Mouse (Mus musculus) olfactory bulb, adult 2 months (tissue): ENCODE measurements at regions not wholly inside any gene's neighbourhood (a gene's known extent, or its start where the extent isn't known, plus 50 kb on each side); places are given as distances from the start of the nearest gene placed in this dataset.

ENCODE experiments used
- H3K27ac ChIP-seq: fragments of 200-500 bp; 2 replicates; pipeline ENCODE4 v1.5.1; 2012; ENCODE audit warnings: low read depth, low read length; ENCODE audit not compliant: insufficient read depth
- H3K4me1 ChIP-seq: fragments of 200-500 bp; 2 replicates; pipeline ENCODE4 v1.6.1; 2012; ENCODE audit warnings: low read length; ENCODE audit not compliant: control insufficient read depth, insufficient read depth
- H3K4me3 ChIP-seq: fragments of 200-500 bp; 2 replicates; pipeline ENCODE4 v1.5.1; 2012; ENCODE audit warnings: mild to moderate bottlenecking, low read depth, low read length, moderate library complexity; ENCODE audit not compliant: insufficient read depth
- CTCF ChIP-seq: fragments of 200-500 bp; IDR thresholded peaks from 2 replicates; pipeline ENCODE4 v1.5.1; 2012; ENCODE audit warnings: low read depth, mild to moderate bottlenecking, low read length, moderate library complexity; ENCODE audit not compliant: insufficient read depth
- POLR2A ChIP-seq: fragments of 200-500 bp; IDR thresholded peaks from 2 replicates; pipeline ENCODE4 v1.6.1; 2012; ENCODE audit warnings: mild to moderate bottlenecking, low read depth, low read length, moderate library complexity; ENCODE audit not compliant: insufficient read depth
- WGBS: fragments of 180-500 bp; shearing (Covaris S2); methylation state at CpG from one replicate; pipeline ENCODE4 v1.1.7; 2018; 5-methylcytosine and 5-hydroxymethylcytosine counted together

DNA sequence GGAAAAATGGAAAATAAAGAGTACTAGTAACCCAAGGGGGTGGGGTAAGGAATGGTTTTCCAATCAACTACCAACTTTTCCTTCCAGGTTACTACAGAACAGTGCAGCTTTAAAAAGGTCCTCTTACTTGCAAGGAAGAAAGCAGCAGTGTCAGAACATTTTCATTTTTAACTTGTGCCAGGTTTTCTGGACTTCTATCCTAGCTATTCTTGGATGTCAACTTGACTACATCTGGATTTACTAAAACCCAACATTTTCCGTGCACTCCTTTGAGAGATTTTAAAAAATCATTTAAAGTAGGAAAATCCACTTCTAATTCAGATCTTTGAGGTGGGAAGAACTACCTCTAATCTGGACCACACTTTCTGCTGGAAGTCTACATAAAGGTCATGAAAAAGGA lies 358.4 kb downstream of the Tmem38b start:
- 84% methylated on average over 1 of the region's 1 CpGs for WGBS
- Histone ChIP-seq H3K27ac (no peak overlapping the region), H3K4me1 (no peaks in the 10 kb centered on the region), H3K4me3 (no peak overlapping the region)
- TF ChIP-seq POLR2A: no peak
- TF ChIP-seq CTCF: no peak

DNA sequence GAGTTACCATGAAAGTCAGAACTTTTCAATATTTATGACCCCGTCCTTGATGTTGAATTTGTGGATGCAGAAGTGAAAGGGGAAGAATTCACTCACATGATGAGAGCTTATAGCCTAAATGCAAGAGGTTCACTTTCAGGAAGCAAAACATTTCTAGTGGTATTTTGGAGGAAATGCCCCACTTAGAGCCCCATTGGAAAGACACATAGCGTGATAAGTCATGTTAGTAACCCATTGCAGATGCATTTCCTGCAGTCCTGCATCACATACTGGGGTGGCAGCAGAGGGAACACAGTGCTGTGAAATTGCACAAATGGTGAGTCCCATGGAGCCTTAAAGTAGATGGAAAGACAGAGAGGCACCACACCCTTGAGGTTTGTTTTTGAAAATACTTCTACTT lies 369.9 kb downstream of the Tmem38b start:
- TF ChIP-seq CTCF (no peak), POLR2A (no peak)
- 94% methylated on average over 2 of the region's 2 CpGs for WGBS
- Histone ChIP-seq H3K4me1 (no peaks in the 10 kb centered on the region), H3K4me3 (no peak overlapping the region), H3K27ac (no peak overlapping the region)

DNA sequence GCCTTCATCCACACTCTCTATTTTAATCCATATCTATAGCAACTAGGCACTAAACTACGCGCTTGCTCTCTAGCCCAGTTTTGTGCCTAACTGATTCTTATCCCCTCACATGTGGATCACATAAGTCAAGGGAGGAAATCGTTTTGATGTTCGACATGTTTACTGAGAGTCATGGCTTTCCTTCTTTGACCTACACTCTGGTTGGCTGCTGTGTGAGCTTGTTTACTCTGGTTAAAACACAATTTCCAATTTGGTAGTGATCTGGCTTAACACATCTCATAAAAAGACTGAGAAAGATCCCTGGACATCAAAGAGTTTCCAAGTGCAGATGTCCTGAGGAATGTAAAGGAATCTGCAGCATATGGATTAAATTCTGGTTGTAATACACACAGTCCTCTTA lies 376.6 kb downstream of the Tmem38b start:
- TF ChIP-seq CTCF: no peak
- no peak for TF ChIP-seq POLR2A
- Histone ChIP-seq H3K27ac (no peak overlapping the region), H3K4me1 (no peaks in the 10 kb centered on the region), H3K4me3 (no peak overlapping the region)
- whole genome bisulfite sequencing: 89% methylated on average over 4 of the region's 4 CpGs

DNA sequence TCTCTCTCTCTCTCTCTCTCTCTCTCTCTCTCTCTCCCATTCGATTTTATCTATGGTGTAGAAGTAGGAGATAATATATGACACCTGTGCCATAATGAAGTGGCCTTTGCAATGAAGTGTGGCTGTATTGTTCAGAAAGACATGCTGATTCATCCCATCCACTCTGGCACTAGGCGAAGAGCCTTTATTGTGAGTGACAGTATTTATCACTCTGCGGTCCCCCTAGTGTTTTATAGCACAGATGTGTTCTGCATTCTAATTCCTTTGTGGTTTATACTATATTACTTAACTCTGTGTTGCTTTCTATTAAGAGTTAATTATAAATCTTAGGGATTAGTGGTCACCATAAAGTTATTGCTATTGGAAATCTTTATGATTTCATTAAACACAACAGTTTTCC lies 398.7 kb downstream of the Tmem38b start:
- 84% methylated on average over 3 of the region's 3 CpGs for WGBS
- Histone ChIP-seq H3K4me1 (no peaks in the 10 kb centered on the region), H3K27ac (no peak overlapping the region), H3K4me3 (no peak overlapping the region)
- TF ChIP-seq CTCF: no peak
- no peak for TF ChIP-seq POLR2A
